Mouse (Mus musculus) CD4-positive, CD25-positive, alpha-beta regulatory T cell, adult 4 months (primary cell): ENCODE results near the gene Oas1h. TPM values are rescaled to one million over a fixed set of nuclear protein-coding genes. Genes with fewer than 3 reads are reported as not detected.
A peak's percentile ranks its signal among the peaks of the same experiment; 100 is the strongest.
"Not testable (repeated sequence)": the region's sequence is repeated elsewhere in the genome, so short reads cannot be mapped to it uniquely, and the experiment has no call there.

Experiments
- ATAC-seq: one replicate; pipeline ENCODE4 v1.8.0; 2017
- polyA plus RNA-seq, 2 experiments: library from polyadenylated mRNA; unstranded; fragments of 100-300 nt; shearing (Covaris generic); gene quantifications; one replicate each; pipeline ENCODE4 v1.2.1; 2017

Gene Oas1h
- polyA plus RNA-seq, result not detected

DNA sequence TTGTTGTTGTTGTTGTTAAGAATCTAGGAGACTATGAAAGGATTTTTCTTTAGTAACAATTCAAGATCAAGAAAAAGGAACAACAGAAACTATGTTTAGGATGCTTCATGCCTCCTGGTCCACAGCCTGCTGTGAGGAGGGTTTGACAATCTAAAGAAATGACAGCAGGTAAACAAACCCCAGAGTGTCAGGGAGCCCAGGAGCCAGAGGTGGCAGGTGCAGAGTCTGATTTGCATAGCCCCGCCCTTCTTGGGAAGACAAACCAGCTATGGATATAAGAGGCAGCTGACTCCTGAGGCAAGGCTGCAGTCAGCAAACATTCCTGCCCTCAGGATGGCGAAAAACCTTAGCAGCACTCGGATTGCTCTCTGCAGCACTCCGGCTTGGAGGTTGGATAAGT lies at the start of gene Oas1h:
Oas1h (plus strand) TSS at position 301 of the 400 bp plus-strand sequence.
- ATAC-seq, result no peak

DNA sequence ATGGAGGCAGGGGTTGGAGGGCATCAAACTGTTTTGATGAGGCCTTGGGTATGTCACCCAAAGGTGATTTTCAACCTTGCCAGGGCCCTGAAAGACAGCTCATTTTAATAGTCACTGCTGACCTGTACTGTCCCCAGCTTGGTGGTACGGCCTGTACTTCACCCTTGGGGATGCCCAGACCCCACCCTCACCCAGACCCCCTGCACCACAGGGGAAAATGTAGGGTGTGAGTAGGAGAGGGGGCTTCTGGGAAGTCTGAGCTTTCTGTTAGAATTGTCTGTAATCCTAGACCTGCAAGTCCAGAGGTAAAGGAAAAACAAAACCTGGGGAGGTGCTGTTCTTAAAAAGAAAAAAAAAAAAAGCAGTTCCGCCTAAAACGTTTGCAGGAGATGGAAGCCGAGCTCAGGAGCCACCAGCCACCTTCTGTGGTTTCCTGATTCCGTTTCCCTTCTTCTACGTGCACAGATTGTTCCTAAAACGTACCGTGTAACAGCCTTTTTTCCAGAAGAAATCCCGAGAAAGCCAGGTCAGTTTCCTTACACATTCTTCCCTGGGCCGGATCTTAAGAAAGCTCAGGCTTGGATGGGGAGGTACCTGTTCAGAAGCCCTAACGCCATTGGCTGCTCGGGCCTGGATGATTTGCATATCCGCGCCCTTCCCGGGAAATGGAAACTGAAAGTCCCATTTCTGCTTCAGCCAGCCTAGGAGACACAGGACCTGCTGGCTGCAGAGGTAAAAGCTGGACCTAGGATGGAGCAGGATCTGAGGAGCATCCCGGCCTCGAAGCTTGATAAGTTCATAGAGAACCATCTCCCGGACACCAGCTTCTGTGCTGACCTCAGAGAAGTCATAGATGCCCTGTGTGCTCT lies 49.0 kb upstream of the Oas1h start, which contains the start of gene Oas1c:
Oas1c (minus strand) TSS at position 564 of the 869 bp plus-strand sequence.
- peak; percentile 99 for ATAC-seq

DNA sequence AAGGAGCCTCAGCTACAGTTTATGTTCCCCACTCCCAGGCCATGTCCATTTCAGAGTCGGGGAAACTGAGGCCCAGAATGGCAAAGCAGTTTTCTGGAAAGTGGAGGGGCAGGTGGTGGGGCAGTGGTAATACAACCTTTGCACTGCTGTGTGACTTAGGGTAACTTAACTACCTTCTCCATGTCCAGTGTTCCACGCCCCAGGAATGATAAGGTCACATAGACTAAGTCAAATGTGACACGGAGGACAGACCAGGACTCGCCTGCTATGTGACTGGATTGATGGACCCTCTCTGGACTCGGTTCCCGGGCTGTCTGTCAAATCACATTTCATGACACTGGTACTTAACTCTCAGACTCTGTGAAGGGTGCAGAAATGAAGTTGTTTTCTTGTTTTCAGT lies 48.2 kb upstream of the Oas1h start:
- ATAC-seq, result no peak

DNA sequence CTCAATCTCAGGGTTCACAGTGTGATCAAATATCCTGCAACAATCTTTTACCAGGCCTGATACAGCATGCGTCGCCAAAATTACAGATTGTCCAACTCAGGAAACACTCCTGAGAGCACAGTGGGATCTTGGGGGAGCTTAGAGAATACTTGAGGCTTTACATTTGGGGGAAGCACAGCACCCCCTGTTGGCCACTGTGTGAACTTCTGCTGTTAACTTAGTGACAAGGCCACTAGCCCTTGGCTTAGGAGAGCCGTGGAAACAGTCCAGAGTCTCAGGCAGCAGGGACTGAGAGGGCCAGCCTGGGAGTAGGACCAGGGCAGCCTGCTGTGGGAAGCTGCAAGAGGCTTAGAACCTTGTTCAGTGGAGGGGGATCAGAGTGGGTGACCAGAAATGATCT lies 45.3 kb upstream of the Oas1h start:
- ATAC-seq, result no peak

DNA sequence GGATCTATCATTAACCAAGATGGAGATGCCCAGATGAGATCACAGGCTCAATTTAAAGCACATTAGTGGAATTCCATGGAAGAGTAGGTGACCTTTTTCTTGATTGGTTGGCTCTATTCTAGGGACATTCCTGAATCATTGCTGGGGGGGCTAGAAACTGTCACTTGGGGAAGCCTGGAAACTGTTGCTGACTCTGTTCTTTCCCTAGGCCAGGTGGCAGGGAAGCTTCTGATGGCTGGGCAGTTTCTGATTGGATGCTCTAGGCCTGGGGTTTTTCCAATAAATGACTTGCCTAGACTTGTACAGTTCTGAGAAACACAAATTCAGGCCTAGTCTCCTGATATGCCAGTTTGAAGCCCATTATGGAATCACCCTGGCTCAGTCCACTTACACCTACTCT lies 42.2 kb upstream of the Oas1h start:
- no peak for ATAC-seq

DNA sequence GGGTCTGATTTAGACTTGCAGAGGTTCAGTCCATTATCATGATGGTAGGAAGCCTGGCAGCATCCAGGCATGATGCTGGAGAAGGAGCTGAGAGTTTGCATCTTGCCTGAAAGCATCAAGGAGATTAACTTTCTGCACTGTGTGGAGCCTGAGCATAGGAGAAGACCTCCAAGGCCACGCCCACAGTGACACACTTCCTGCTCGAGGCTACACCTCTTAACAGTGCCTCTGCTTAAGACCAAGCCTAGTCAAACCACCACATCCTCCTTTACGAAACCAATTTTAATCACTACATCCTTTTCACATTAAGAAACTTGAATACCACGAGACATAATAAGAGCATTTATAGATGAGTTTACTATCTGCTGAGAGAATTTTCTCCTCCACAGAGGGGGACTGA lies 30.2 kb upstream of the Oas1h start:
- ATAC-seq, result peak; percentile 100

DNA sequence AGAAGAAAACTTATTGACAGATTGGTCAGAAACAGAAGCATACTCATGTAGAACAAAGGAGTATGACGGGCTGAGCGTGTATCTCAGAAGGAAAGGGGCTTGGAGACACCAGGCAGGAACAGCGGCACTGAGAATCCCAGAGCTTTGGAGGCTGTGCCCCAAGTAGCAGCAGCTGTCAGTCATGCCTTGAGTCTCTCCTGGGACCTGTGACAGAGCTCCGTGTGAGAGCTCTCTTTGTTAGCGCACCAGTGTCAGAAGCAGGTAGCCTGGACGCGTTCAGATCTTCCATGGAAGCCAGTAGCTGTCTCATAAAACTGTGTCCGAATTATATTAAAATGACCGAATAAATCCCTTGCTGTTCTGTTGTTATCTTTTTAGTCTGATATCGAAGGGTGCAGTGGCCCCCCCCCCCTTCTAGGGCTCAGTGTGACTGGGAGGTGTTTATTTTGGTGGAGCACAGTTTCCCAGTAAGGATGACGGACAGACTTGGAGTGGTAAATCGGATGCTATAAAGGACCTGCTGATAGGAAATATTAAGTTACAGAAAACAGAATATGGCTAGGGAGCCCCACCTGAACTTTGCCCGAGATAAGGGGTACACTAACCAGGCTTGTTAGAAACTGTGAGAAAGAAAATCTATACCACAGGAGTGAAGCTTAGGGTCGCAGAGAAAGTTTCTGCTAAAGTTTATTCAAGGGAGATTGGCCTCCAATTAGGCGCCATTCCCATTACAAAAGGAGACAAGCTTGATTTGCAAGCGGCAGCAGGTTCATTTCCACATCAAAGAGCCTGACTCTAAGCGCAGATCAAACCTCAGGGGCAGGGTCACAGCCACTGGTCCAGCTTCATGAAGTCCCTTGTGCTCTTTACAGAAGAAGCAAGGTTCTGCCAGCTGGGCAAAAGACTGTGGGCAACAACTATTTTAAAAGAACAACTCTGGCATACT lies 27.6 kb upstream of the Oas1h start:
- no peak for ATAC-seq

DNA sequence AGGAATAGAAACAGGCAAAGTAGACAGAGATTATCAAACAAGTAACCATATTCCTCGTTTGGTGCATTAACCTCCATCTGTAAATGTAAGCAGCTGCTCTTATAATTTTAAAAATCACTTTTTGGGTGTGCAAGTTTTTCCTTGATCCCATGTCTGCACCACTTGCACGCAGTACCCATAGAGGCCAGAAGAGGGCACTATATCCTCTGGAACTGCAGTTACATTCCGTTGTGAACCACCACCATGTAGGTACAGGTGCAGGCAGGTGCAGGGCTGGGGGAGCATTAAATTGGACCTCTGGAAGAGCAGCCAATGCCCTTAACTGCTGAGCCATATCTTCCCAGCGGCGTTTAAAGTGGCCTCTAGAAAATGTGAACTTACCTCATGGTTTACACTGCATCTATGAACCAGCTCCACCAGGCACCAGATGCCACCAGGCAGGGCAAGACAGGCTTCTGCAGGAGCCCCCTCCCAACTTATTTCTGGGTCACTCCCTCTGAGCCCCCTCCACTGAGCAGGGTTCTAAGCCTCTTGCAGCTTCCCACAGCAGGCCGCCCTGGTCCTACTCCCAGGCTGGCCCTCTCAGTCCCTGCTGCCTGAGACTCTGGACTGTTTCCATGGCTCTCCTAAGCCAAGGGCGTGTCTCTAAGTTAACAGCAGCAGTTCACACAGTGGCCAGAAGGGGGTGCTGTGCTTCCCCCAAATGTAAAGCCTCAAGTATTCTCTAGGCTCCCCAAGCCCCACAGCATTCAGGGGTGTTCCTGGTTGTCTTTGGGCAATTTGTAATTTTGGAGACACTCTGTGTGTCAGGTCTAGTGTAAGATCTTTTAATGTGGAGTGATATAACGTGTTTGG lies 24.3 kb upstream of the Oas1h start:
- ATAC-seq, result peak; percentile 63

DNA sequence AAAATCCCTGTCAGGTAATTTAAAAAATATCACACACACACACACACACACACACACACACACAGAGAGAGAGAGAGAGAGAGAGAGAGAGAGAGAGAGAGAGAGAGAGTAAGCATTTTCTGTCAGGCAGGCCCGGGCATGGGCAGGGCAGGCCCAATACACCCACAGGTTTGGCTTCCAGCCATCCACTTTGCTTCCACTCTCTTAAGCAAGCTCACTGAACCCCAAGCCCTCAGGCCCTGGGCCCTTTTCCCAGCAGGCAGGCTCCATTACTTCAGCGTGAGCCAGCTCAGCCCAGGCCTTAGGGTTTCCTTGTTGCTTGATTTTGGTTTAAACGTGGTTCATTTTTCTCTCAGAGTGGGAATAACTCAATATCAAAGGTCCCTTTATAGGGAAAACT lies 16.5 kb upstream of the Oas1h start:
- no peak for ATAC-seq

DNA sequence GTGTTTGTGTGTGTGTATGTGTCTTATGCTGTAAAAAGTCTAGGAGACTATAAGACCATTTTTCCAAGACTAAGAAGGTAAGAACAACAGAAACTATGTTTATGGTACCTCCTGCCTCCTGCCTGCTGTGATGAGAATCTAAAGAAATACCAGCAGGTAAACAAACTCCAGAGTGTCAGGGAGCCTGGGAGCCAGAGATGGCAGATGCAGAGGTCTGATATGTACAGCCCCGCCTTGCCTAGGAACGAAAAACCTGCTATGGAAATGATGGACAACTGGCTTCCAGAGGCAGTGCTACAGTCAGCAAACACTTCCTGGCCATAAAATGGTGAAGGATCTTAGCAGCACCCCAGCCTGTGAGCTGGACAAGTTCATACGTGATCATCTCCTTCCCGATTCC lies 14.2 kb upstream of the Oas1h start, which contains the start of gene Oas1f:
Oas1f (plus strand) TSS at position 301 of the 400 bp plus-strand sequence.
- ATAC-seq, result no peak

DNA sequence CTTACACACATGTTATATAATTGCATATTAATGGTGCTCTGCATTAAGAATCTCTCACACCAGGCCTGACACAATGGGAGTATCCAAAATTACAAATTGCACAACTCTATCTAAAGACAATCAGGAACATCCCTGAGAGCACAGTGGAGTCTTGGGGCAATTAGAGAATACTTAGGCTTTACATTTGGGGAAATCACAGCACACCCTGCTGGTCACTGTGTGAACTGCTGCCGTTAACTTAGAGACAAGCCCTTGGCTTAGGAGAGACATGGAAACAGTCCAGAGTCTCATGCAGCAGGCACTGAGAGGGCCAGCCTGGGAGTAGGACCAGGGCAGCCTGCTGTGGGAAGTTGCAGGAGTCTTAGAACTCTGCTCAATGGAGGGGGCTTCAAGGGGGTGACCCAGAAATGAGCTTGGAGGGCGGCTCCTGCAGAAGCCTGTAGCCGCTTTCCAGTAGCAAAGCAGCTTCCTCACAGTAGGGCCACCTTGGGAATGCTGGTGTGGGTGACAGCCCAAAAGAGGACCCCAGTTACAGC lies 11.6 kb upstream of the Oas1h start:
- no peak for ATAC-seq

DNA sequence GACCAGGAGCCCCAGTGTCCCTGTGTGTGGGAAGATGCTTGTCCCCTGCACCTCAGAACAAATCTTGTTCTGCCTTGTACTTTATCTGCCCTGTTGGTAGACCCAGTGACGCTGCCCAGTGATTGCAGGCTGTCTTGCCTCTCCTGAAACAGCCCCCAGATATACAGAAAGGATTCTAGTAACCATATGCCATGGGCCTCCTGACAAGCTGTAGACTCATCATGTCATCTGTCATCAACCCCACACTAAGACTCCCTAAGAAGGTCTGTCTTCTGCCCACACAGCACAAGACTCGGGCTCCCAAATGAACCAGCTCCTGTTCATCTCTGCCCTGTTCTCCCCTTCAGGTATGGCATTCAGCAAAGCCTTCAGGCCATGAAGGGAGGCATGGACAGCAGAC lies 2.0 kb upstream of the Oas1h start:
- ATAC-seq, result no peak

DNA sequence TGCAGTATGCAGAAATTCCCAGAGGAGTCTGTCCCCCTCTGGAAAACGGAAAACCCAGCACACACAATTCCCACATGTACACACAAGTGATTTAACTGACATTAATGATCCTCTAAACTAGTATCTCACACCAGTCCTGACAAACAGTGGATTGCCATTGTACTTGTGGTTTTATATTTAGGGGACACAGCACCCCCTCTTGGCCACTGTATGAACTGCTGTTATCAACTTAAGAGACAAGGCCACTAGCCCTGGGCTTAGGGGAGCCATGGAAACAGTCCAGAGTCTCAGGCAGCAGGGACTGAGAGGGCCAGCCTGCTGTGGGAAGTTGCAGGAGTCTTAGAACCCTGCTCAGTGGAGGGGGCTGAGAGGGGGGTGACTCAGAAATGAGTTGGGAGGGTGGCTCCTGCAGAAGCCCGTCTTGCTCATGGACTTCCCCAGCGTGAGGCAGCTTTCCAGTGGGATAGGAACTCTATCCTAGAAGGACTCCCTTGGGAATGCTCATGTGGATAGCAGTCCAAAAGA lies 4.2 kb downstream of the Oas1h start:
- ATAC-seq, result no peak

DNA sequence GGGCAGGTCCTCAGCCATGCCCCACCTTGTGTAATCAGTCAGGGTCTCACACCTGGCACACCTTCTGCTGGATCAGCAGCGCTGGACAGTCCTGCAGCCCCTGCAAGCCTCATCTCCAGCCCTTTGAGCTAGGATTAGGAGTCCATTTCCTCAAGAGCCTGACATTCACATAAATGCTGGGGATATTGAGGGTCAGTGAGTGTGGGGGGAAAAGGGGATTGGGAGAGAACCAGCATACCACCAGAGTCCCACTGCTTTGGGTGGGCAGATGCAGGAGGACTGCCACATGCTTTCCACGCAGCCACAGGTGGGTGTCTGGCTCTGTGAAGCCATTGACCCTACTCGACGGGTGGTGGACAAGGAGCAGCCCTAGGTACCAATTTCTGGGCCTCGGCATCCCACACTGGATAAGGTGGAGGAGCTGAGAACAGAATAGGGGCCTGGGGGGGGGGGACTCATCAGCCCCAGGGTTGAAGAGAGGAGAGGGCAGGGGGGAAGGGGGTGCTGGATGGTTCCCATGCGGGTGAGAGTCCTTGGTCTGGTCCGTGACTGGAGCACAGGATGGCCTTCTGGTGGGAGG lies 8.3 kb downstream of the Oas1h start:
- ATAC-seq, result no peak

DNA sequence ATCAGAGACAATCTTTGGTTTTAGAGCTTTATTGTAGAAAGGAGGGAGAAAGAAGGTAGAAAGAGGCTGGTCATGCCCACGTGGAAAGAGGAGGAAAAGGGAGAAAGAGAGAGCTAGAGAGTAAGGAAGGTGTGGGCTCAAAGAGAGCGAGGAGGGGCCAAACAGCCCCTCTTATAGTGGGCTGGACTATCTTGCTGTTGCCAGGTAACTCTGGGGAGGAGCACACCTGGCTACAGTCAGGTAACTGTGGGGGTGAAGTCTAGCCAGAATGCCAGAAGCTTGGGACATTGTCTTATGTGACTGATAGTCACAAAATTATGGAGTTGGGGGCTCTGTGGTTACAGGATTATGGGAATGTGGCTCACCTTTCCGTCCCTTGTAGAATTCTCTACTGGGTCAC lies 8.9 kb downstream of the Oas1h start:
- no peak for ATAC-seq

DNA sequence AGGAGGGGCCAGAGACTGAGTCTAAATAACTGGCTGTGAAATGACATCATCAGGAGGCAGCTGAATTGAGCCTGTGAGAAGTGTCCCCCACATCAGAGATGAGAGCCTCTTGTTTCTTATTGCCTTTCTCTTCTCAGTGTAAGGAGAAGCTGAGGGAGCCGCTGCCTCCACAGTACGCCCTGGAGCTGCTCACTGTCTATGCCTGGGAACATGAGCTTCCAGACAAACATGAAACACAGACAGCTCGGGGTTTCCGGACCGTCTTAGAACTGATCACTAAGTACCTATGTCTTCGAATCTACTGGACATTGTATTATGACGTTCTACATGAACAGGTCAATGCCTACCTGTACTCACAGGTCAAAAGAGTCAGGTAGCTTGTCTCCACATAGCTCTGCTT lies 9.6 kb downstream of the Oas1h start:
- ATAC-seq, result no peak

DNA sequence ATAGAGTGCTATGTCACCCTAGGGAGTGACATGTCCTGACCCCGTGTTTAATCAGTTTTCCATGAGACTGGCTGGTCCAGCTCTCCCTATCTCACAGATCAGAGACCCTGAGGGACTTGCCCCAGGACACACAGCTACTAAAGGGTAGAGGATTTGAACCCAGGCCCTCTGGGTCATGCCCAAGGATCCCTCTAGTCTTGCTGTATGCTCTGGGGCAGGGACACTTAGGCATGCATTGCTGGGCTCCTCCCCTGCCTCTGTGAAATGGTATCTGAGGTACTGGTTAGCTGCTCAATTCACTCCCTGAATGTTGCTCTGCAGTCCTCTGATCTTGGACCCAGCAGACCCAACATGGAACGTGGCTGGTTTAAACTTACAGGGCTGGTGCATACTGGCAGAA lies 10.2 kb downstream of the Oas1h start:
- no peak for ATAC-seq

DNA sequence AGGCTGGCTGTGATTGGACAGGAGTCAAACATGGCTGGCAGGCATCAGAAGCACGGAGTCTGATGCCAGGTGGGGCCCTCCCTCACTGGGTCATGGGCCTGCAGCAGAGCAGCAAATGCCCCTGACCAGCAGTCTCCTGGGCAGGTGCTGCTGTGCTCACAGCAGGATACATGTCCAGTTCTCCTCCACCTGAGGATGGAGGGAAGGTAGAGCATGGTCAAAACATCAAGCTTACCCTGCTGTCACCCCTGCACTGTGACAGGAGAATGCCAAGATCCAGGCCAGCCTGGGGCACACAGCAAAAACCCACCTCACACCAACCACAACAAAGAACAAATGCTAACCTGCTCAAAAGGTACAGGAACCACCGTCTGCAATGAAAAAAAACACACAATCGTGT lies 15.6 kb downstream of the Oas1h start:
- ATAC-seq, result not testable (repeated sequence)

DNA sequence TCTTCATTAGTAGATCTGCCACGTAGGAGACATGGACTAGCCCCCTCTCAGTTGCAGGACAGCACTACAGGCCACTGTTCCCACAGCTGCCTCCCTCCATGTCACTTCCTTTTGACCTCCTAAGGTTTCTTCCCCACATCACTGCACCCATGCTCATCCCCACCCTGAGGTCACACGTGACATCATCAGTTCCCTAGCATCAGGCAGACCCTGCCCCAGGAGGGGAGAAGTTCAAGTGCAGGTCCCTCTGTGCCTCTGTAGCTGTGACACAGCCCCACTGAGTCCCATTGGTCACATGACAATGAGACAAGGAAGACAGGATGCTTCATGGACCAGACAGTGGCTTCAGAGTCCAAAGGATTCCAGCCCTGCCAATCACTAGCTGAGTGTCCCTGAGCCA lies 16.2 kb downstream of the Oas1h start:
- not testable (repeated sequence) for ATAC-seq

DNA sequence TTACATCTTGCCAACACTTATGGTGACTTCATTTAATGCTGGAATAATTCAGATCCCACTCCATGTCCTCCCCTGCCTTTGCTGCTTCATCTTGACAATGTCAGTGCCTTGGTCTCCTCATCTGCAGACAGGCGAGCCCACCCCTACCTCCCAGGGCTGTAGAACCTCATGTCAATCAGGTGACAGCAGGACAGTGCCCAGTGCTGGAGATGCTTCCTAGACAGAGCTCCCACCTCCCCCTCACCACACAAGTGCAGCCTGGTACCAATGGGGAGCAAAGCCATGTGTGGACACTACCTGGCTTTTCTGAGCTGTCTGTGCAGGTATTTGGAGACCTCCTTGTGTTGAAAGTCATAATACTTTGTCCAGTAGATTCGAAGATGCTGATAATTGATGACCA lies 17.6 kb downstream of the Oas1h start:
- ATAC-seq, result not testable (repeated sequence)

DNA sequence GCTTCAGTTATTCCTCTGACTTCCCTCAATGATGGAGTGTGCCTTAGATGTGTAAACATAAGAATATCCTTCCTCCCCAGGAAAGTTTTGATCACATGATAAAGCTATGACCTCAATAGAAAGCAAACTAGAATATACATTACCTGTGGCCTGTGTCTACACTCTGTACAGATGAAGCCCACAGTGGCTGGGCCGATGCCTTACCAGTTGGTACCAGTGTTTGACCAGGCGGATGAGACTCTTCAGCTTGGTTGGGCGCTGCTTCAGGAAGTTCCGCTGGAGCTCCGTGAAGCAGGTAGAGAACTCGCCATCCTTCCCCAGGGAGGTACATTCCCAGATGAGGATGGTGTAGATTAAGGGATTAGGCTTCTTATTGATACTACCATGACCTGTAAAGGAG lies 20.5 kb downstream of the Oas1h start:
- ATAC-seq, result not testable (repeated sequence)
